ENCODE assay signal across 28 mouse cellular contexts in genomic region chr8:72106740-72107139, GRCm38 (mm10). TPM values are rescaled to one million over a fixed set of nuclear protein-coding genes. Genes with fewer than 3 reads are reported as not detected.
"Had no signal": no experiment of that assay in that cellular context is flagged by ENCODE, and none has a peak within 500 bp of the region (broad histone marks: within the 10 kb centered on the region; RNA-seq: fewer than 3 reads in every experiment).

TSS of gene Olfr374 (plus strand) at chr8:72107040.

- H3K4me1 ChIP-seq: embryonic facial prominence, embryonic 10.5 days; embryonic facial prominence, embryonic 12.5 days; embryonic facial prominence, embryonic 13.5 days; embryonic facial prominence, embryonic 15.5 days; forebrain, embryonic 10.5 days; forebrain, embryonic 12.5 days; forebrain, embryonic 13.5 days; forebrain, embryonic 15.5 days; heart, embryonic 10.5 days had no signal

- H3K9me3 ChIP-seq: forebrain, embryonic 12.5 days; forebrain, embryonic 15.5 days; heart, embryonic 10.5 days had no signal

- ATAC-seq: forebrain, embryonic 13.5 days; forebrain, embryonic 14.5 days; forebrain, embryonic 15.5 days; forebrain, embryonic 16.5 days; forebrain, postnatal 0 days had no signal

- H3K4me3 ChIP-seq: embryonic facial prominence, embryonic 10.5 days; embryonic facial prominence, embryonic 12.5 days; embryonic facial prominence, embryonic 13.5 days; embryonic facial prominence, embryonic 15.5 days; erythroblast, embryonic 14.5 days; forebrain, embryonic 10.5 days; forebrain, embryonic 12.5 days; forebrain, embryonic 13.5 days; forebrain, embryonic 15.5 days; gastrocnemius, adult 2 months; heart, adult 2 months; heart, embryonic 10.5 days had no signal

- H3K36me3 ChIP-seq: embryonic facial prominence, embryonic 10.5 days; embryonic facial prominence, embryonic 12.5 days; embryonic facial prominence, embryonic 13.5 days; embryonic facial prominence, embryonic 15.5 days; forebrain, embryonic 10.5 days; forebrain, embryonic 12.5 days; forebrain, embryonic 15.5 days; heart, embryonic 10.5 days had no signal

- DNase-seq: cerebellum, adult 9-11 months; cerebellum, postnatal 10 days; cerebellum, postnatal 14 days; cerebellum, postnatal 25 days; cerebellum, postnatal 36 days; embryo, embryonic 11 days; forebrain, postnatal 0 days; gastrocnemius, adult 2 months; gastrocnemius, postnatal 10 days; gastrocnemius, postnatal 14 days; gastrocnemius, postnatal 25 days; gastrocnemius, postnatal 36 days; heart, adult 18-20 months; heart, adult 2 months had no signal

- H3K9ac ChIP-seq: embryonic facial prominence, embryonic 12.5 days; embryonic facial prominence, embryonic 13.5 days; embryonic facial prominence, embryonic 15.5 days; forebrain, embryonic 12.5 days; forebrain, embryonic 13.5 days; forebrain, embryonic 15.5 days; forebrain, postnatal 0 days had no signal

- H3K27ac ChIP-seq: embryonic facial prominence, embryonic 10.5 days; embryonic facial prominence, embryonic 12.5 days; embryonic facial prominence, embryonic 13.5 days; embryonic facial prominence, embryonic 15.5 days; forebrain, embryonic 10.5 days; forebrain, embryonic 12.5 days; forebrain, embryonic 13.5 days; forebrain, embryonic 15.5 days; gastrocnemius, adult 2 months; heart, adult 2 months; heart, embryonic 10.5 days had no signal

- H3K4me2 ChIP-seq: embryonic facial prominence, embryonic 12.5 days; embryonic facial prominence, embryonic 13.5 days; embryonic facial prominence, embryonic 15.5 days; forebrain, embryonic 12.5 days; forebrain, embryonic 13.5 days; forebrain, embryonic 15.5 days had no signal

- H3K27me3 ChIP-seq: embryonic facial prominence, embryonic 12.5 days; embryonic facial prominence, embryonic 13.5 days; embryonic facial prominence, embryonic 15.5 days; forebrain, embryonic 12.5 days; forebrain, embryonic 13.5 days; forebrain, embryonic 15.5 days had no signal

RNA-seq across cellular contexts. Expression of gene Olfr374, which starts in this region (rescaled TPM):
- polyA plus RNA-seq: embryonic facial prominence, embryonic 10.5 days; erythroblast, embryonic 14.5 days; forebrain, embryonic 10.5 days; forebrain, embryonic 11.5 days; forebrain, embryonic 13.5 days; forebrain, embryonic 14.5 days; forebrain, embryonic 15.5 days; forebrain, embryonic 16.5 days; forebrain, postnatal 0 days; gonadal fat pad, adult 2 months; heart, adult 2 months; heart, embryonic 10.5 days had no signal
